Mouse (Mus musculus) limb, embryonic 13.5 days (tissue): Measurements from ENCODE around the gene Aldh4a1. TPM values are rescaled to one million over a fixed set of nuclear protein-coding genes. Genes with fewer than 3 reads are reported as not detected.

Experiments
- ATAC-seq: fragments of 200-750 bp; cut with Nextera tagmentation; 2 replicates; pipeline ENCODE4 v1.8.0; 2017; ENCODE audit warnings: low read depth, moderate number of reproducible peaks, moderate TSS enrichment; ENCODE audit not compliant: low FRiP score
- H3K27ac ChIP-seq: fragments of 300-500 bp; sonication (generic); 2 replicates; pipeline ENCODE4 v1.5.1; 2015; ENCODE audit warnings: inconsistent platforms, mild to moderate bottlenecking, moderate library complexity
- H3K27me3 ChIP-seq: fragments of 300-500 bp; sonication (generic); 2 replicates; pipeline ENCODE4 v1.6.1; 2015; ENCODE audit warnings: mild to moderate bottlenecking, inconsistent platforms
- H3K36me3 ChIP-seq: fragments of 300-500 bp; sonication (generic); 2 replicates; pipeline ENCODE4 v1.6.1; 2015; ENCODE audit warnings: inconsistent platforms, mild to moderate bottlenecking, moderate library complexity
- H3K4me1 ChIP-seq: fragments of 300-500 bp; sonication (generic); 2 replicates; pipeline ENCODE4 v1.6.1; 2015; ENCODE audit warnings: inconsistent platforms
- H3K4me2 ChIP-seq: fragments of 300-500 bp; sonication (generic); replicated peaks from 2 replicates; pipeline ENCODE4 v1.6.1; 2015; ENCODE audit warnings: inconsistent platforms, mild to moderate bottlenecking, moderate library complexity
- H3K4me3 ChIP-seq: fragments of 300-500 bp; sonication (generic); 2 replicates; pipeline ENCODE4 v1.5.1; 2015; ENCODE audit warnings: moderate library complexity, mild to moderate bottlenecking, inconsistent platforms
- H3K9ac ChIP-seq: fragments of 300-500 bp; sonication (generic); 2 replicates; pipeline ENCODE4 v1.6.1; 2015; ENCODE audit warnings: mild to moderate bottlenecking, inconsistent platforms
- H3K9me3 ChIP-seq: fragments of 300-500 bp; sonication (generic); 2 replicates; pipeline ENCODE4 v1.6.1; 2016; ENCODE audit warnings: inconsistent platforms
- WGBS: fragments of 180-500 bp; shearing (Covaris S2); methylation state at CpG from one replicate; pipeline ENCODE4 v1.1.7; 2015; 5-methylcytosine and 5-hydroxymethylcytosine counted together
- polyA plus RNA-seq: library from polyadenylated mRNA; unstranded; fragments of >200 nt; fragmentation: Nextera tagmentation; extraction: Ambion mirVana; gene quantifications from 2 replicates; pipeline ENCODE4 v1.2.1, GENCODE M21; 2015

The Aldh4a1 gene
- polyA plus RNA-seq, 1 experiment from 2014 or later, result 25.9 TPM

DNA sequence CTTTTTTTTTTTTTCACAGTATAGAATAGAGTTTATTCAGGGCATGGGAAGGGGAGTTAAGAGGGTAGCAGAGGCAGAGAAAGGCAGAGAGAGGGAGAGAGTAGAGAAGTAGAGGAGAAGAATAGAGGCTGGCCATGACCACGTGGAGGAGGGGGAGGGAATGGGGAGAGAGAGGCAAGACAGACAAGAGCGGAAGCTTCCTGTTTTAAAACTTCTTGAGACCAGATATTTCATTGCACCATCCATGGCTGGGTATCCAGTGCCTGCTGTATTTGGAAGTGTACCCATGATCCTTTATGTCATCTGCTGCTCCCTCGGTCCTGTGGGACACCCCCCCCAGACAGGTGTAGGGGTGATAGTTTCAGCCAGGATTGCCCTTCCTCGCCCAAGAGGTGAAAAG is 13.7 kb upstream of the Aldh4a1 start:
- H3K9ac ChIP-seq, result no peak overlapping the region
- no peak overlapping the region for H3K4me2 ChIP-seq
- 71% methylated on average over 4 of the region's 4 CpGs for WGBS
- no peaks in the 10 kb centered on the region for H3K27me3 ChIP-seq
- H3K9me3 ChIP-seq, result no peaks in the 10 kb centered on the region
- no peak overlapping the region for H3K4me3 ChIP-seq
- H3K27ac ChIP-seq, result no peak overlapping the region
- H3K4me1 ChIP-seq, result peaks cover 5% of the 10 kb centered on the region; the same call in 1 of the 2 replicates
- H3K36me3 ChIP-seq, result peaks cover 65% of the 10 kb centered on the region
- no peak for ATAC-seq

GRCm38 (mm10) chr4:139610954-139611353 is 11.7 kb upstream of the Aldh4a1 start:
- no peak overlapping the region for H3K27ac ChIP-seq
- peaks cover 64% of the 10 kb centered on the region for H3K36me3 ChIP-seq
- H3K27me3 ChIP-seq, result no peaks in the 10 kb centered on the region
- no peak for ATAC-seq
- 60% methylated on average over 6 of the region's 6 CpGs for WGBS
- no peaks in the 10 kb centered on the region for H3K9me3 ChIP-seq
- H3K4me2 ChIP-seq, result no peak overlapping the region
- H3K4me3 ChIP-seq, result no peak overlapping the region
- H3K4me1 ChIP-seq, result peaks cover 6% of the 10 kb centered on the region; the same call in 1 of the 2 replicates
- no peak overlapping the region for H3K9ac ChIP-seq

DNA sequence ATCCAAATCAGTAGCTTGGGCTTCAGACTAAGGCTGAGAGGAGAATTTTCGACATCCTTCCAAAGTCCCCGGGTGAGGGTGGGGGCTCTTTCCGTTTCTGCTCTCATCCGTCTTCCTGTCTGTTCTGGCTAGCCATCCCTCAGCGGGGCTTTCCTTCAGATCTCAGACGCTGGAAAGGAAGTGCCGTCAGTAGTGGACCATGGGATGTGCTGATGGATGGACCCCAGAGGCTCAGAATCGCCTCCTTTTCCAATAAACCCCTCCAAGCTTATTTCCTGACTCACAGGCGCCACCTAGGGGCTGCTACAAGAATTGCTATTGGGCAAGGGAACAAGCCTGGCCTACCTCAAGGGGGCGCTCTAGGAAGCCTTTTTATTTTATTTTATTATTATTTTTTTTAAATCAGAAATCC is 11.1 kb upstream of the Aldh4a1 start:
- peaks cover 58% of the 10 kb centered on the region for H3K36me3 ChIP-seq
- H3K9ac ChIP-seq, result peak overlapping the region; percentile 53; the same call in 1 of the 2 replicates
- peak; percentile 78; the same call in 1 of the 2 replicates for ATAC-seq
- 1% methylated on average over 10 of the region's 10 CpGs for WGBS
- H3K4me1 ChIP-seq, result peaks cover 10% of the 10 kb centered on the region; the same call in 1 of the 2 replicates
- peak overlapping the region; percentile 60 for H3K4me2 ChIP-seq
- H3K4me3 ChIP-seq, result peak overlapping the region; percentile 30
- no peaks in the 10 kb centered on the region for H3K9me3 ChIP-seq
- no peak overlapping the region for H3K27ac ChIP-seq
- no peaks in the 10 kb centered on the region for H3K27me3 ChIP-seq

DNA sequence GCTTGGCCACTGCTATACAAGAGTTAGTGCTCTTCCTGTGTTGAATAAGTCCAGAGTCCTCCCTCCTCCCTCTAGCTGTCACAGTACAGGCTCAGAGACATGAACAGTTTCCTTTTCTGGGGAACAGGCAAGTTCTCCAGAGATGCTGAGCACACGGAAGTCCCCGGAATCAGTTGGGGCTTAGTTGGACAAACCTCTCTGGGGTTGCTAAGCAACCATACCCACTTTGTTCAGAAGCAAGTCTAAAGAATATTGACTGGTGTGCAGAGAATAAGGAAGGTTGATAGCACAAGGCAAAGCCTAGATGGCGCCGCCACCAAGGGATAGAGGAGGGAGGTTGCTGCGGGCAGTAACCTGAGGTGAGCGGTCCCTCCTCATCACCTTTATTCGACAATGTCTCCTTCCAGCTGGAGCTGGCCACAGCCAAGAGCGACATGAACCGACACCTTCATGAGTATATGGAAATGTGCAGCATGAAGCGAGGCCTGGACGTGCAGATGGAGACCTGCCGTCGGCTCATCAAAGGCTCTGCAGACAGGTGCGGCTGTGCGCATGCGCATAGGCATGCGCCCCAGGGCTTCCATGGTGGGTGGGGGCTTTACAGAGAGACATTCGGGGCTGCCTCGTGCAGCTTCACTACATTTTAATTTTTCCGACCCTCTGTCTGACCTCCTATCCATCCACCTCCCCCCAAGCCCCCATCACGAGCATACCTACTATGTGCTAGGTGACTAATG is 8.0 kb upstream of the Aldh4a1 start:
- WGBS, result 88% methylated on average over 21 of the region's 21 CpGs

GRCm38 (mm10) chr4:139616276-139617000 is 6.2 kb upstream of the Aldh4a1 start:
- Histone ChIP-seq H3K9ac (peak overlapping the region; percentile 40), H3K4me2 (peak overlapping the region; percentile 59), H3K27ac (0 out of 2 replicates have a peak overlapping the region, but pooled peaks have one; percentile 44), H3K27me3 (no peaks in the 10 kb centered on the region), H3K36me3 (peaks cover 36% of the 10 kb centered on the region), H3K9me3 (no peaks in the 10 kb centered on the region), H3K4me3 (peak overlapping the region; percentile 37), H3K4me1 (peaks cover 9% of the 10 kb centered on the region)
- ATAC-seq, result 0 out of 2 replicates have a peak, but pooled peaks have one; percentile 80
- 12% methylated on average over 24 of the region's 24 CpGs for WGBS

More for the DNA sequence above, 8.0 kb upstream of the Aldh4a1 start:
- Histone ChIP-seq H3K27ac (no peak overlapping the region), H3K9me3 (no peaks in the 10 kb centered on the region), H3K27me3 (no peaks in the 10 kb centered on the region), H3K9ac (no peak overlapping the region), H3K4me3 (no peak overlapping the region), H3K4me2 (no peak overlapping the region), H3K36me3 (peaks cover 41% of the 10 kb centered on the region), H3K4me1 (peaks cover 15% of the 10 kb centered on the region)
- no peak for ATAC-seq

DNA sequence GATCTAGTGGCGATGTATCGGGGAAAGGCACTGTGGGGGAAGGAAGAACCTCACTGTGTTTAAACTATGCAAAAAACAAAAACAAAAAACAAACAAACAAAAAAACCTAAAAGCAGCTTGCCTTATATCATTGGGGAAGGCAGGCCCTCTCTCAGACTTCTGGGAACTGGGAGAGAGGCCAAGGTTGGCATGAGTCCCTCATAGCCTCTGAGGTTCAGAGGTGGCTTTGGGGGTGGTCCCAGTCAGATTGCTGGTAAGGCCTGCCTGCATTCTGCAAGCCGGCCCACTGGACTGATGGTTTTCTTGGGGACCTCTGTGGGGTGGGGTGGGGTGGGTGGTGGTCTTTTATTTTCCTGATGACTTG is 5.7 kb upstream of the Aldh4a1 start:
- no peak overlapping the region for H3K27ac ChIP-seq

DNA sequence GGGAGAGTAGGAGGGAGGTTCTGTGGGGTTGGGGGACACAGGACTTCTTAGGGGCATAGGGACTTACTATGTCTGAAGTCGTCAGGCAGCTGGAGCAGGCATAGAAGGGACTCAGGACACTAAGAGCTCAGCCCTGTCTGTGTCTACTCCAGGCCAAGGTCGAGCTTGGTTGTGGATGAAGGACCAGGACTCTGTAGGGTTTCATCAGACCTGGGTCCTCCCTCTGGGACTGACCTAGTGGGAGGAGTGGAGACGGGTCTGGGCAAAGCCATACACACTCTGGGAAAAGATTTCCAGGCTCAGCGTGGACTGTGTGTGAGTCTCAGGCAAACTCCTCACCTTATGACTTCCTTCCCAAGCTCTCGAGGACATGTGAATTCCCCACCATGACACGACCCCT is 2.9 kb upstream of the Aldh4a1 start:
- 76% methylated on average over 6 of the region's 6 CpGs for WGBS
- no peak overlapping the region for H3K9ac ChIP-seq
- peaks cover 13% of the 10 kb centered on the region for H3K36me3 ChIP-seq
- H3K27ac ChIP-seq, result no peak overlapping the region
- no peak overlapping the region for H3K4me3 ChIP-seq
- H3K27me3 ChIP-seq, result no peaks in the 10 kb centered on the region
- H3K4me1 ChIP-seq, result peaks cover 32% of the 10 kb centered on the region
- H3K4me2 ChIP-seq, result no peak overlapping the region
- H3K9me3 ChIP-seq, result no peaks in the 10 kb centered on the region
- ATAC-seq, result no peak

More for the DNA sequence above, 5.7 kb upstream of the Aldh4a1 start:
- Histone ChIP-seq H3K27me3 (no peaks in the 10 kb centered on the region), H3K9me3 (no peaks in the 10 kb centered on the region), H3K36me3 (peaks cover 36% of the 10 kb centered on the region), H3K4me2 (peak overlapping the region; percentile 59), H3K4me3 (peak overlapping the region; percentile 37; the same call in 1 of the 2 replicates), H3K4me1 (peaks cover 14% of the 10 kb centered on the region), H3K9ac (peak overlapping the region; percentile 40)
- ATAC-seq, result no peak
- WGBS, result 65% methylated on average over 3 of the region's 3 CpGs

GRCm38 (mm10) chr4:139623434-139624115 is 909 bp downstream of the Aldh4a1 start:
- no peaks in the 10 kb centered on the region for H3K27me3 ChIP-seq
- no peaks in the 10 kb centered on the region for H3K36me3 ChIP-seq
- peaks cover 22% of the 10 kb centered on the region for H3K4me1 ChIP-seq
- no peak for ATAC-seq
- H3K9ac ChIP-seq, result peak overlapping the region; percentile 80
- no peaks in the 10 kb centered on the region for H3K9me3 ChIP-seq
- WGBS, result 20% methylated on average over 21 of the region's 21 CpGs
- H3K4me2 ChIP-seq, result peak overlapping the region; percentile 88
- H3K4me3 ChIP-seq, result peak overlapping the region; percentile 79
- H3K27ac ChIP-seq, result no peak overlapping the region

DNA sequence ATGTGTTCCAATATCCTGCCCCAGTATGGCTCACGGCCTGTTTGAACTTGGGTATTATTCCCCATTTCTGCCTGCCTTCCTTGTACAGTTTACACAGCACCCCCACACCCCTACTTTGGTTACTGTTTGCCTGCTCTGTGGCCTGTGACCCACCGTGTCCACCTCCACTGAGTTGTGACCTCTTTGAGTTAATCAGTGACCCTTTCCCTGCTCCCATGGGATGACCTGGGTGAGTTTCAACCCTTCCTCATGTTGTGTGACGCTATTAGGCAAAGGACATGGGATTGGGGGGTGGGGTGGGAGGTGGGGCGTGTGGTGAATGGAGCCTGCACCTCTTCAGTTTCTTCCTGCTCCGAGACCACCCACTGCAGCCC is 1.4 kb downstream of the Aldh4a1 start:
- Histone ChIP-seq H3K27ac (no peak overlapping the region), H3K9ac (no peak overlapping the region), H3K9me3 (no peaks in the 10 kb centered on the region), H3K27me3 (no peaks in the 10 kb centered on the region), H3K4me2 (peak overlapping the region; percentile 88), H3K36me3 (no peaks in the 10 kb centered on the region), H3K4me3 (peak overlapping the region; percentile 79), H3K4me1 (peaks cover 22% of the 10 kb centered on the region)
- WGBS, result 59% methylated on average over 5 of the region's 5 CpGs
- no peak for ATAC-seq

GRCm38 (mm10) chr4:139624706-139625105 is 2.0 kb downstream of the Aldh4a1 start:
- no peak overlapping the region; the same call in 1 of the 2 replicates for H3K9ac ChIP-seq
- no peaks in the 10 kb centered on the region for H3K27me3 ChIP-seq

GRCm38 (mm10) chr4:139627361-139627760 is 4.7 kb downstream of the Aldh4a1 start:
- Histone ChIP-seq H3K36me3 (no peaks in the 10 kb centered on the region), H3K9me3 (no peaks in the 10 kb centered on the region), H3K27ac (no peak overlapping the region), H3K27me3 (no peaks in the 10 kb centered on the region), H3K4me3 (no peak overlapping the region), H3K4me1 (peaks cover 19% of the 10 kb centered on the region), H3K9ac (no peak overlapping the region), H3K4me2 (no peak overlapping the region)
- no peak for ATAC-seq
- 93% methylated on average over 11 of the region's 11 CpGs for WGBS

More at GRCm38 (mm10) chr4:139624706-139625105, 2.0 kb downstream of the Aldh4a1 start:
- Histone ChIP-seq H3K36me3 (no peaks in the 10 kb centered on the region), H3K9me3 (no peaks in the 10 kb centered on the region), H3K27ac (no peak overlapping the region), H3K4me3 (no peak overlapping the region), H3K4me2 (peak overlapping the region; percentile 88), H3K4me1 (peaks cover 22% of the 10 kb centered on the region)
- no peak for ATAC-seq
- WGBS, result 75% methylated on average over 10 of the region's 10 CpGs

GRCm38 (mm10) chr4:139630171-139630570 is 7.5 kb downstream of the Aldh4a1 start:
- no peak; the same call in 1 of the 2 replicates for ATAC-seq
- no peaks in the 10 kb centered on the region; the same call in 1 of the 2 replicates for H3K36me3 ChIP-seq
- H3K9ac ChIP-seq, result no peak overlapping the region
- no peak overlapping the region for H3K4me3 ChIP-seq
- no peak overlapping the region for H3K4me2 ChIP-seq
- H3K27me3 ChIP-seq, result no peaks in the 10 kb centered on the region
- peaks cover 4% of the 10 kb centered on the region for H3K4me1 ChIP-seq
- WGBS, result 74% methylated on average over 10 of the region's 10 CpGs
- H3K27ac ChIP-seq, result no peak overlapping the region
- no peaks in the 10 kb centered on the region for H3K9me3 ChIP-seq
